Mouse (Mus musculus) retina, postnatal 1 day (tissue): ENCODE measurements around the gene Adgrb3.

Source experiments
- DNase-seq: peaks from one replicate; pipeline ENCODE4 v3.0.0-alpha.2; 2012

Adgrb3 gene

DNA sequence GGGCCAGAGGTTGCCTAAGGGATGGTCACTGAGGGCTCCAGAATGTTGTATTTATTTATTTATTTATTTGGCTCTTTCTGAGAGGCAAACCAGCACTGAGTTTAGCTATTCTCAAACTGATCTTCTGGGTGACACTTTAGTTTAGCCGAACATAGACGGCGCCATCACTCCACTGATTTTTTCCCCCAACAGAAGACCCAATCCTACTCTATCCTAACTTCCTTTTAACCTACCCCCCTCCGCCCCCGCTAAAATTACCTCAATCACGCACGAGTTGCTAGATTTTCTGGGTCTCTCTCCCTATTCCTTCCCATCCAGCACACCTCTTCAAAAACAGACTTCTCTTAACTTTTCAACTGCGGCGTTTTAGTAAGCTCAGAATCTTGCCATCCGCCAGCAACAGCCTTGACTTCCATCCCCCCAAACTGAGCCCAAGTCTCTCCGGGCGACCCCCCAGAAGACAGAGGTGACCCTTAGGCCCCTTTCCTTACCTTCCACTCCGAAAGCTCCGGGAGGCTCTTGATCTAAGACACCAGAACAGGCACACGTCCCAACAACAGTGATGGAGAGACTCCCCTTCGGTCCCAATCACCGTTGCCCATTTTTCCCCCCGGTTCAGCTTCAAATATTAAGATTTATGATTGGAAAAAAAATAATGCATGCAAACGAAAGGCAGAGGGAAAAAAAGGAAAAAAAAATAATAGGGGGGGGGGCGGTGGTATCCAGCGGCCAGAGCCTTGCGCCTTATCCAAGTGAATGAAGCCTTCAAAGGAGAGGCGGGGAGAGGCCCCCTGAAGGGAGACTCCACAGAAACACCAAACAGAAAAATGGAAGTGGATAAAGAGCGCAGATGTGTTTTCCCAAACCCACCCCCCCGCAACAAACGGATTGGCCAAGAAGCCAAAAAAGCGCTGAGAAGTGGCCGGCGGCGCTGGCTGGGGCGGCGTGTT, at the start of gene Adgrb3:
TSS of gene Adgrb3 (minus strand) at position 737 of the 950 bp plus-strand sequence.
- DNase-seq = peak; percentile 60

DNA sequence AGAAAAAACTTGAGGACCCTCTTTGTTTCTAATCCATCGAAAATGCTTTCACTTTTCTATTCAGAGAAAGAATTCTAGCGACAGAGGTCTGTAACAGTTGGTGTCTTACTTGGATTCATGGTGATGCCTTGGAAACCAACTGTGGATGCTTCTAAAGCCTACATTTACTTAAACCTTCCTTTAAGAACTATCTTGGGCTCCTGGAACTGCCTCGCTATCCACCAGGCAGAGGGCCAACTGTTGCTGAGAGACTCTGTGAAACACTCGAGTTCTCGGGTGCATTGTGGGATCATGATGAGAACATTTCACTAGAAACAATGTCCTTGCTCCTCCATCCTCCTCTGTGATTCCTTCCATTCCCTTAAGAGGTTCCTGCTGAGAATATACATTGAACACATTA, 48.0 kb upstream of the Adgrb3 start:
- DNase-seq = no peak

GRCm38 (mm10) chr1:25857473-25857872, 28.0 kb upstream of the Adgrb3 start:
- no peak for DNase-seq

DNA sequence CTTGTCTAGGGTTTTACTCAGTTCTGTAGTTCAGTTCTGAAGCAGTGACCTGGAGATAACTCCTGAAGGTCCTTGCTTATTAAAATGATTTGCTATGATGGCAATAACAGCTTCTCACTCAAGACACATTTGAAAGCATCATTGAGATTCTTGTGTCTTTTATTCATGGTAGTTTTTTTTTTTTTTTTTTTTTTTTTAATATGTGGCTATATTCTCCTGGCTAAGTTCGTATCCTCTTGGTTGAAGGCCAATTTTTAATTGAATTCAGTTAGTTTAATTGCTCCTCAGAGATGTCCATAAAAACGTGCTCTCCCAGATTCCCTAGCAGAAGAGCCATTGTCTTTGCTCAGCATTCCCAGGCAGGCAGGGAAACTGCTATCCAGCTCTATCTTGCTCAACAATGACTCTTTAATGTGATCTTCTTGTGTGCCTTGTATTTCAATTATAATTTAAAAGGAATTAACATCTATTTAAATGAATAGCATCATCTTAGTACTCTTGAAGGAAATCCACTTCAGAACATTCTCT, 25.0 kb upstream of the Adgrb3 start:
- DNase-seq = peak; percentile 94

DNA sequence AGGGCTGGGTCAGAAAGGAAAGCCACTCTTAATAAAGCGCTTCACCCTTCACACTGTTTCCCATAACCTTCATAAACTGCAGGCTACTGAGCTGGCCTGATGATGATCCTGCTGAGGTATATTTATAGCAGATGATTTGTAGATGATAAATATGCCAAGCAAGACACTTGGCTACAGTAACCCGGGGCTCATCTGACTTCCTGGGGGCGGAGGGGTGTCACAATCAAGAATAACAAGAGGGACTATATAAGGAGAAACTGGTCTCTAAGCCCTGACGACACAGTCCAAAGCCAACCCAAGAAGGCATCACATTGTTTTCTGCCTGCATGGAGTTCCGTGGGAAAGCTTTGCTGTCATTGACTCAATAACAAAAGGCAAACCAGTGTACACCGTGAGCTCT, 2.8 kb upstream of the Adgrb3 start:
- peak; percentile 51 for DNase-seq

- peak; percentile 61 for DNase-seq
Measured at GRCm38 (mm10) chr1:25831521-25831900, 2.0 kb upstream of the Adgrb3 start.

DNA sequence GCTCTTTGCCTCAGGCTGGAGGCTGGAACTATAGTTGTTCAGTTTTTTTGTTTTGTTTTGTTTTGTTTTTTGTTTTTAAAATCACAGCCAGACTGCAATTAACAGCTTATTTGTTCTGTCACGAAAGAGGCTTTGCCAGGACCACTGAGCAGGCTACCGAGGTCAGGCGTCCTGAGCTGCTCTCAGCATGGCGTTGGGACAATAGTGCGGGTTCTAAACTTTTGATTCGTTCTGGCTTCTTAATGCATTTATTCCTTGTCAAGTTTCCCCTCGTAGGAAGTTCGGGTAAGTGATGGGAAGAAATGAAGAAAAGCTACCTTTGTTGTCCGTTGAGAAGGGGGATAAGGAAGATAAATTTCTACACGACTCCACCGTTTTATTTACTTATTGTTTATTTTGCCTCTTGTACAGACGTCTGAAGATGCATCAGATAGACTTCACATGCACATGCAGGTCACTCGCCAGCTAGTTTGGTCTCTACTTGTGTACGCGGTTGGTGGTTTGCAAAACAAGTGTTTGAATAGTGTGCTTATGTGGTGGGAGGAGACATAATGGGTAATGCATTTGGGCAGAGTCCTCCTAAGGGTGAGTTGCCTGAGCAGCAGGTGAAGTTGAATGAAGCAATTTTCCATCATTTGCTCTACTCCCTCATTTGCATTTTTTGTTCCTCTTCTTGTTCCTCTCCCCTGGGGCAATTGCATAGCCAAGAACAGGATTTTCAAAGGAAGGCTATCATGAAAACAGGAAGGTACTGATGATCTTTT, 1.4 kb upstream of the Adgrb3 start:
- peak; percentile 58 for DNase-seq

GRCm38 (mm10) chr1:25829921-25830751, 629 bp upstream of the Adgrb3 start:
- DNase-seq = peak; percentile 91

DNA sequence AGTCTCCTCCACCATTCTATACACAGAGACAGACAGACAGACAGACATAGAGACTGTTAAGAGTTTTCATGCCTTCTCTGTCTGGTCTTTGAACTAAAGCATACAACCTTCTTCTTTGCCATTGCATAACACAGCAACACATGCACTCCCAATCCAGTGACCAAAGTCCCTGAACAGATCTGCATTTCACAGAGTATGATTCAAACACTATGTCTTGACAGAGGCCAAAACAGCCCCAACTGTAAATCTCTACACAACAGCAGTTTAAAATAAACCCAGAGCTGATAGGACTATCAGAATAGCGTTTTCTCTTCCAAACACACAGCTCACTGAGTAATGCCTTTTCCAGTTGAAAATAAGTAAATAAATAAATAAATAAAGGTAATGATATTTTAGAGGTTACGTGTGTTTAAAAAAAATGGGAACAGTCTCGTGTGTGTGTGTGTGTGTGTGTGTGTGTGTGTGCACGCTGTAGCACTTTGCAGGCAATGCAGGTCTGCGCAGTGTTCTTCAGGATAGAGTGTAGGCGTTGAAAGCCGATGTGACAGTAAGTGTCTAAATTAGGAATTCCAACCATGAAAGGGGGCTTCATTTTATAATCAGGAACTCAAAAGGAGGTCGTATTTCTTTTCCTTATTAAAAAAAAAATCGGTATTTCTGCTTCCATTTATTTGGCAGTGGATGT, 1.3 kb downstream of the Adgrb3 start:
- peak; percentile 12 for DNase-seq

DNA sequence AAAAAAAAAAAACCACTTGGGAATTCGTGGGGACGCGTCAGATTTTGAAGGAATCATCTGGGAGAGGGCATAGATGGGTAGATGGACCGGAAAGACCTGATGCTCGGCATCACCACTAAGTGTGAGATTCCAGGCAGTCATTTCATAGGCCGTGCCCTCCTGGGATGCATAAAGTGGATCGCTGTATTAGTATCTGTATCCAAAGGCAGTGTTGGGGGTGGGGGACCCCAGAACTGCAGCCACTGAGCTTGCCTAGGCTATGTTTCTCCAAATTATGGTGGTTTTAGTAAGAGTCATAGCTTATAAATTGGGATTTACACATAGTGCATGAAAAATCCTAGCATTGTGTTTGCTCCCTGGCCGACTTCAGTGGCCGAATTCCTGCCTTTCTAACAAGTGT, 2.1 kb downstream of the Adgrb3 start:
- DNase-seq = no peak

GRCm38 (mm10) chr1:25826771-25827170, 2.7 kb downstream of the Adgrb3 start:
- peak; percentile 65 for DNase-seq

GRCm38 (mm10) chr1:25824626-25825025, 4.9 kb downstream of the Adgrb3 start:
- DNase-seq = no peak

- no peak for DNase-seq
Measured at GRCm38 (mm10) chr1:25823961-25824360, 5.5 kb downstream of the Adgrb3 start.

DNA sequence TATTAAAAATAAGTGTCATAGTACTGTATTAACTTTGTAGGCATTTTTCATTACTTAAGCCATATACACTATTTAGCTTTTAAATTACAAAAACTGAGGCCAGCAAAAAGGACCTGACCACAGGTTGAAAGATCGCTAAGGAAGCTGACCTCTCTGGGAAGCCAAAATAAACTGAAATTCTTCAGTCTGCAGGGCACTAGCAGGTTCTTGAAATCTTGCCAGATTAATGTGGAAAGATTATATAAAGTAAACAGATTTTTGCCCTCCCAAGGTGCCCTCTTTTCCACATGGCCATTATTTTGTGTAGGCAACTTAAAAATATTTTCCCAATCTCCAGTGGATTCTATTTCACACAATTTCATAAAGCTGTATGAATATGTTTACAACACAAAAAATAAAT, 14.0 kb downstream of the Adgrb3 start:
- DNase-seq = no peak

- no peak for DNase-seq
Measured at GRCm38 (mm10) chr1:25778784-25779183, 50.7 kb downstream of the Adgrb3 start.

DNA sequence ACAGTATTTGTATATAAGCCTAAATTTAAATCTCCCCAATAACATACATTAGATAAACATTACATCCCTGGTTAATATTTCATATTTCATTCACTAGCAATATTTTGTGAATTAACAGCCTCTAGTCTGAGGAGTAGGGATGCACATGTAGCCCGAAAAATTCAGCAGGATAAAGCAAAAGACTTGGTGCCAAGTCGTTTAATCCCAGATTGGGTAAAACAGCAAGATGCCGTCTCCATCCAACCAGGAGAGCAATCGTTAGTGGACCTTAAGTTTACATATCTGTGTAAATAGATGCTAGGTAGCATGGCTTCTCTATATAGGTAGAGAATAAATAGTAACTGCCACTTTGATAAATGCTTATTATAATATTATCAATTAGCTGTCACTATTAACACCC, 52.0 kb downstream of the Adgrb3 start:
- no peak for DNase-seq

- DNase-seq = no peak
Measured at GRCm38 (mm10) chr1:25775440-25776130, 53.9 kb downstream of the Adgrb3 start.

- no peak for DNase-seq
Measured at GRCm38 (mm10) chr1:25768958-25769357, 60.5 kb downstream of the Adgrb3 start.

- DNase-seq = no peak
Measured at GRCm38 (mm10) chr1:25755265-25755664, 74.2 kb downstream of the Adgrb3 start.

- DNase-seq = no peak
Measured at GRCm38 (mm10) chr1:25754528-25754927, 75.0 kb downstream of the Adgrb3 start.

GRCm38 (mm10) chr1:25745575-25745974, 83.9 kb downstream of the Adgrb3 start:
- DNase-seq = no peak
